Mouse (Mus musculus): ENCODE results near the gene Mafk. TPM values are rescaled to one million over a fixed set of nuclear protein-coding genes. Genes with fewer than 3 reads are reported as not detected.

The Mafk gene
- polyA plus RNA-seq (2014; fragmentation: Illumina TruSeq; extraction: RNeasy Lipid Tissue Mini Kit (QIAGEN cat#74804); ENCODE audit: low read depth, low replicate concordance), result 2.7 TPM

GRCm38 (mm10) chr5:139791227-139792158, at the start of gene Mafk:
Gene Mafk (plus strand): TSS chr5:139791513.

DNA sequence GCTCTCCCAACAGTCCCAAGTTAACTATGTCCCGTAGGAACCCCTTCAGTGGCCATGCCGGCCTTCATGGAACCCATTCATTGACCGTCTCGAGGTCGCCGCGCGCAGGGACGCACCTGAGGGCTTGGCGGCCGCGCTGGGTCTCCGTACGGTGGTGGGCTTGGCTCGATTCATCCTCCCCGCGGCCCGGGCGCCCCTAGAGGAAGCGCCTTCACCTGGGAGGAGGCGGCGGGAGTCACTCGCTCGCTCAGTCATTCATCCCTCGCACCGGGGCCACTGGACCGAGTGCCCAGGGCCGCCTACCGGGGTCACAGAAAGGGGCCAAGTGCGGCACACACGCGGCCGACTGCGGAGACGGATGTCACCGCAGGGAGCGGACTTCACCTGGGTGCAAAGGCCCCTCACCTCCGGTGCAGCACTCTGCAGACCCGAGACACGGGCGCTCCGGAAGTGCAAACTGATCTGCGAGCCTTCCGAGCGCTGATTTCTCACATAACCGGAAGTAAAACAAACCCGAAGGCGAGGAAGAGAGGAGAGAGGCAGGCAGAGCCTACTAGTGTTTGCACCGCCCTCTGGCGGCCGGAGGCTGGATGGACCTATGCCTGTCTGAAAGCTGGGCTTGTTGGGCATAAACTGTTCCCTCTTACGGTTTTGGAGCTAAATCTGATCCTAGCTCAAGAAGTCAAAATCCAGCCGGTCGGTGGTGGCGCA, 15.9 kb upstream of the Mafk start, which contains the start of gene Ints1:
TSS of gene Ints1 (minus strand) at position 459 of the 711 bp plus-strand sequence.

DNA sequence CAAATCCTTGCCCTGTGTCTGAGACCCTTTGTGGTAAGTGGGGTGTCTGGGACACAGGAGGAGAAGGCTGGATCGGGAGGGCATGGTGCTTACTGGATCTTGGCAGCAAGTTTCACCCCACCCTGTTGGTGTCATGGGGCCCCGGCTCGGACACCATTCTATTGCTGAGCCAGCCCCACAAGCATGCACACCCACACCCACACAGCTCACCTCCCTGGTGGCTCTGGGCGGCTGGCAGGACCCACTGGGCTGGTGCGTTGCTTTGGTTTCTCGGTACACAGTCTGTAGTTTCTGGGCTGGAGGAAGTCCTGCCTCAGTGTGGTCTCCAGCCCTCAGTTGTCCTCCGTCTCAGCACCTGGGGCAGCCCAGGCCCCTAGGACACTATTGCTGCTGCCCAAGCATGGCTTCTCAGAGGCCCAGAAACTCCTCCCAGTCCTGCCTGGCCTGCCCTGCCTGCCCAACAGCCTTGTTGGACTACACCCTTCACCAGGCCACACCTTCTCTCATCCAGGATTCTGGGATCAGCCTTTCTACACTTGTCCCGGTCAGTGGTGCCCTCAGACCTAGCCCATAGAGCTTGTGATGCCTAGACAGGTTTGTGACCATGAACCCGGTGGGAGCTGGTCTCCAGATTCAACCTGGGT, 28.3 kb downstream of the Mafk start, which contains the start of gene Tmem184a:
TSS of gene Tmem184a (minus strand) at position 380 of the 644 bp plus-strand sequence.

GRCm38 (mm10) chr5:139826357-139827055, 35.2 kb downstream of the Mafk start, which contains the start of the genes Gm26938 and Psmg3:
Gene Gm26938 (minus strand): TSS chr5:139826407.
Gene Psmg3 (minus strand): TSS chr5:139826885.

Other genes with a start within 250 kb of the Mafk start
- gene Uncx, start 248.0 kb upstream of the Mafk start, polyA plus RNA-seq (2014; fragmentation: Illumina TruSeq; extraction: RNeasy Lipid Tissue Mini Kit (QIAGEN cat#74804); ENCODE audit: low read depth, low replicate concordance), result not detected
- 0.59 TPM for gene Micall2, start 55.2 kb upstream of the Mafk start, polyA plus RNA-seq (2014; fragmentation: Illumina TruSeq; extraction: RNeasy Lipid Tissue Mini Kit (QIAGEN cat#74804); ENCODE audit: low read depth, low replicate concordance)
- gene Ints1, start 15.8 kb upstream of the Mafk start, polyA plus RNA-seq (2014; fragmentation: Illumina TruSeq; extraction: RNeasy Lipid Tissue Mini Kit (QIAGEN cat#74804); ENCODE audit: low read depth, low replicate concordance), result 2.0 TPM
- 5.8 TPM for gene Tmem184a, start 28.4 kb downstream of the Mafk start, polyA plus RNA-seq (2014; fragmentation: Illumina TruSeq; extraction: RNeasy Lipid Tissue Mini Kit (QIAGEN cat#74804); ENCODE audit: low read depth, low replicate concordance)
- not detected for gene Gm26938, start 34.9 kb downstream of the Mafk start, polyA plus RNA-seq (2014; fragmentation: Illumina TruSeq; extraction: RNeasy Lipid Tissue Mini Kit (QIAGEN cat#74804); ENCODE audit: low read depth, low replicate concordance)
- 0.27 TPM for gene Psmg3, start 35.4 kb downstream of the Mafk start, polyA plus RNA-seq (2014; fragmentation: Illumina TruSeq; extraction: RNeasy Lipid Tissue Mini Kit (QIAGEN cat#74804); ENCODE audit: low read depth, low replicate concordance)
- 5.5 TPM for gene Elfn1, start 116.4 kb downstream of the Mafk start, polyA plus RNA-seq (2014; fragmentation: Illumina TruSeq; extraction: RNeasy Lipid Tissue Mini Kit (QIAGEN cat#74804); ENCODE audit: low read depth, low replicate concordance)